Mouse (Mus musculus) telencephalon, adult 2 months (tissue): ENCODE results near the gene Fbrsl1.

Experiments used
- DNase-seq: peaks from one replicate; pipeline ENCODE4 v3.0.0-alpha.2; 2011; ENCODE audit warnings: low read depth, low spot score

Gene Fbrsl1

DNA sequence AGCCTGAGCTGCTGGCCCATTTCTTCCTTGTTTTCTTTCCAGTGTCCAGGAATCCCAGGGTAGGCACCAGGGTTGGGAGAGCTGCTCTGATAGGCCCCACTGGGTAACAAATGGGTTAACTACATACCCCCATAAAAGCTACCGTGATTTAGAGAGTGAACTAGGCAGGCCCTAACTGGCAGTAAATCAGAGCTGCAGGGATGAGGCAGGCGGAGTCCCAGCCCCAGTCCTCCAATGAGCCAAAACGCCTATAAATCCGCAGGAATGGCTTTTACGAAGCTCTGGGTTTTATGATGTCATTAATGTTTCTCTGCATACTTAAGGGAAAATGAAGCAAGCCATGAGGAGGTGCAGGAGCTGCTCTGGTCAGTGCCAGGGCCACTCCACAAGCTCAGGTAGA is 33.3 kb downstream of the Fbrsl1 start:
- no peak for DNase-seq

DNA sequence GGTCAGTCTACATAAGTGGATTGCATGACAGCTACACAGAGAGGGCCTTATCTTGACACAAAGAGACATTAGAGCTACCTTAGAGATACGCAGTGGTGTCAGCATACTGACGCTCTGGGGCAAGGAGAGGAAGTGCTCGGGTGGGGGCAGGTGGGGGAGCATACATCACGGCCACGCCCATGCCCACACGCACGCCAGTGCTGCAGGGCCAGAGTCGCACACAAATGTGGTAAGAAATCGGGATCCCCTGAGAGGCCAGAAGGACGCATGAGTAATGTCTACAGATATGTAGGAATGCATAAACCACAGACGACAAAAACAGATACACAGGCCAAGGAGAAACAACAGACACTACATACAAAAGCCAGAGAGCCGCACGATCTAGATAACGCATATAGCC is 35.3 kb downstream of the Fbrsl1 start:
- no peak for DNase-seq

DNA sequence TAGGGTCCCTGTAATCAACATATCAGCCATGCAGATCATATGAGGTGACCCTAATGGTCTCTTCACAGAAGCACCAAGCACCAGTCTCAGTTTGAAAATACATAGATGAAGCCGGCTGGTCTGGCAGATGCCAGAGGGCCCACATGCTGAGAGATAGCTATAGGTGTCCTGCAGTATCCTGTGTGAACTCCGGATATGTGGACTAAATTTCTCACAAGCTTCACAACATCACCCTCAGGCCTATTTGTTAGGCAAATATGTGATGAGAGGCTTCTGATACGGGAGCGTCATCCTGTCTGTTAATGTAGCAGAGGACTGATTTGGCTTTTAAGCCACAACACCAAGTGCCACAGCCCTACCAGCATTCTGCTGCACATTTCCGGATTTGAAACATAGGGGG is 37.9 kb downstream of the Fbrsl1 start:
- no peak for DNase-seq

DNA sequence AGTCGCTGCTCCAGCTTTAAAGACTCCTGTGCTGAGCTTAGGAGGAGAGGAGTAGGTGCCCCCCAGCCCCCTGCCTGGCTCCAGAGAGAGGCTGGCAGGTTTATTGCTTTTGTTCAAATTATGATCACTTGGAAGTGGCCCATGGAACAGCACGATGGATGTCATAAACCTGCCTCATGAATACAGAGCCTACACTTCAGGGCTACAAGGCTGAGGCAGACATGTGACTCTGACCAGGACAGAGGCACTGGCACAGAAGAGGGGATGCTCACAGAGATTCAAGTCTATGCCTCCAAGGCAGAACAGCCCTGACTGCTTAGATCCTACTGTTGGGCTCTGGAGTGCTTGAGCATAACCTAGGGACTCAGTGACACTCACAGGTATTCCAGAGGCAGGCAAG is 39.3 kb downstream of the Fbrsl1 start:
- DNase-seq: no peak

DNA sequence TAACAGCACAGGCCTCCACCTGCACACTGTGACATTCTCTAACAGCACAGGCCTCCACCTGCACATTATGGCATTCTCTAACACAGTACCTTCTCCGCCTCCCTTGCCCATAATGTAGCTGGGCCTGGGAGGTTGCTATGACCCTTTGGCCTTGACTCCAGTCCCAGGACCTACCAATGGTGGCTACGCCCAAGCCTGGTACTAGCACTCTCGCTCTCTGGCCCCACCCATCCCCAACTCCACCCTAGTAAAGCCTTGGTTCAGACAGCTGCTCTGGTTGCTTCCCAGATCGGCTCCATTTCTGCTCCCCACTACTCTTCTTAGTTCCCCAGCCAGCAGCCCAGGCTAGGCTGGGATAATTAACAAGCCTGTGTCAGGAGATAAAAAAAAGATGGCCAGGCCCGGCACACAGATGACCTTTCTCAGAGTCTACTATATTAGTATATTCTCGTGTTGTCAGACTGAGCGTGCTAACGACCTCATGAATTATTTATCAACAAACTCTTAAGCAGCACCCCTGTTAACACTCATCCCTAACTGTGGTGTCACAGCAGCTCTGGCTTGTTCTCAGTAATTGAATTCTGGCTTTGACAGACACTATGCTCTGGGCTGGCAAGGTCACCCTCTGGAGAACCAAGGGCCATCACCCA is 42.1 kb downstream of the Fbrsl1 start:
- DNase-seq: no peak

DNA sequence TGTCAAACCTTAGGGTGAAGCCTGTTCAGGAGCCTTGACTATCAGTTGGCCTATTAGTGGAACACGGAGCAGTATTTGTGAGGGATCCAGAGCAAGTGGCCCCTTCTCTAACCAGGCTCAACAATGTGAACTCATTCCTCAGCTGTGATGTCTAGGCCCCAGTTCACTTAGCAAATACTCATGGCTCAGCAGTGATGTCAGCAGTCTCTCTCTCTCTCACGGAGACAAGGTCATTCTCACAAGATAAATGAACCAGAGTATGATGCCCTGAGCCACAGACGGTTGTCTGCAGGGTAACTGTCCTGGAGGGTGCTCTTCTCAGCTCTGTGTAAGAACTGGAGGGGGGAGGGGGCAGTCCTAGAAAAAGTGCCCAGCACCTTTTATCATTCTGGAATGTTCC is 44.4 kb downstream of the Fbrsl1 start:
- no peak for DNase-seq

DNA sequence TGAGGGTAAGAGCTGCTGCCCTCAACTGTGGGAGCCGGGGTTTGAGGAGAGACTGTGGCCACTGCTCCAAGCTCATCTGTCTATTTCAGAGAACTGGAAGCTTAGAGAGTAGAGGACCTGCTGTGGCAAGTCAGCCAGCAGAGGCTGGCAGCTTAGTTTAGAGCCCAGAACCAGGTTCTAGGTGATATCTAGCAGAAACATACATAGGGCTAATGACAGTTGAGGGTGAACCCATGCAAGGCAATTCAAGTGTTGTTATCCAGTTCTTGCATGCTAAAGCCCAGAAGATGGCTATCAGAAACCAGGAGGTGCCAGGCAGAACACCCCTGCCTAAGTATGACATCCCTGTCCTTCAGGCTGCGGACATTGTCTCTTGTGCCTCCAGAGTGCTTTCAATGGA is 45.7 kb downstream of the Fbrsl1 start:
- no peak for DNase-seq

DNA sequence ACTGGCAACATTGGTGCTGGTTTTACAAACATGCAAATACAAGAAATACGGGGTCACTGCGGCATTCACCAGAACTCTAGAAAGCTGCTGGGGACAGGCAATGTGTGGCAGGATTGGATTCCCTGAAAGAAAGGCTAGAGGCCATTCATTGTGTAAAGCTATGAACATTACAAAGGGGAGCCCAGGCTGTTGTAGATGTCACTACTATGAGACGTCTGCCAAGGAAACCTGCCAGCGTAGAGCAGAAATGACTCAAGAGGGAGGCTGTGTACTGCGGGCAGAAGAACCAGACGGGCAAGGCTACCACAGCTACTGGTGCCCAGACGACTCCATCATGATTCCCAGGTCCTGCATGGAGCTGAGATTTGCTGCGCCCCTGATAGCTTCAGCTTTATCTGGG is 47.2 kb downstream of the Fbrsl1 start:
- DNase-seq: no peak

DNA sequence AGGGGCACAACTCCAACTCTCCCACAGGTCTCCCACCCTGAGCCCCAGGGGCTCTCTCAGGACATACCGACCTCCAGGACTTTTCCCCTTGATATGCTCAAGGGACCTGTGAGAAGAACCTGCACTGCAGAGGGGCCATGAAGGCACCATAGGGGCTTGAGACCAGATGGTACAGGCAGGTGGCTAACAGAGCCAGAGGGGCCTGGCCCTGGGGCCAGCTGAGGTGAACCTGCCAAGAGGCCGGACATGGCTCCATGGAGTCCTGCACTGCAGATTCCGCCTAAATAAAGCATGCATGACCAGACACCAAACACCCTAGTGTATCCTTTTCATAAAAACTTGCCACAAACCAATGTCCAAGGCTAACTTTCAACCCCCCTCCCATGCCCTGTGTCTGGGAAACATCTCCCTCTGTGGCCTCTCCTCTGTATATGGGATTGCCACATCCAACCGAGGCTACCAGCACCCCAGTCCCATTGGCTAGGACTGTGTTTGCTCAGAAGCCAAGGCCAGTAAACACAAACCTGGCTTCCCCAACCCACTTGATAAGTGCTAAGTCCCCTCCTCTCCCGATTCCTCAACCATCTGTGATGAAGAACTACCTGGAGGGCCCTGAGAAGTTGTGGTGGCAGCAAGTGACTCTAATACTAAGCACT is 53.2 kb downstream of the Fbrsl1 start:
- no peak for DNase-seq

DNA sequence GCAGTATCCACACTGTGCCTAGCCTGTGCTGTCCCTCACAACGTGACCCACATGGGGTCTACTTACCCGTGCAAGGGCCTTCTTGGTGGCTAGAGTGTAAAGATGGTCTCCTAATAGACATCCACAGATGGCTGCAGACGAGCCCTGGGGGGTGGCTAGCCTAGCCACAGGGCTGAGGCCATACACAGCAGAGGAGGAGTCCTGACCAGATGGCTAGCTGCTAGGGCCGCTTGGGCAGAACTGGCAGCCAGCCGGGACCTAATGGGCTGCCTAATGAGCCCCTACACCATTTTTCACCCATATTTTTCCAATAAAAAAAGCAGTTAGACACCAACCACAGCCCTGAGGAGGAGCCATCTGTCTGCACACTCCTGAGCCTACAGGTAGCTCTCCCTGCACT is 55.6 kb downstream of the Fbrsl1 start:
- DNase-seq: no peak

DNA sequence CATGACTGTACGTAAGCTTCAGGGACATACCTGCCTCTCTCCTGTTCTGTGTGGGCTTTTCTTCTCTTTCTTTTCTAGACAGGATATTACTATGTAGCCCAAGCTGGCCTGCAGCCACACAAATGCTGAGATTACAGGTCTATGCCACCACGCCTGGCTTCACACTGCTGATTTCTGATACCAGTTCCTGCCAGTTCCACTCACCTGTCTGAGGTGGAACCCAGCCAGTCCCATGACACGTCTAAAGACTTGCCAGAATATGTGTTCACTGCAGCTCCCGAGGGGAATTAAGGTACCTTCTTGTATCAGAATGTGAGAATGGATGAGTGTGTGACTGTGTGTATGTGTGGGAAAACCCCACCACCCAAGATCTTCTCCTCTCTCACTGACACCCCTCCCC is 57.7 kb downstream of the Fbrsl1 start:
- DNase-seq: no peak

DNA sequence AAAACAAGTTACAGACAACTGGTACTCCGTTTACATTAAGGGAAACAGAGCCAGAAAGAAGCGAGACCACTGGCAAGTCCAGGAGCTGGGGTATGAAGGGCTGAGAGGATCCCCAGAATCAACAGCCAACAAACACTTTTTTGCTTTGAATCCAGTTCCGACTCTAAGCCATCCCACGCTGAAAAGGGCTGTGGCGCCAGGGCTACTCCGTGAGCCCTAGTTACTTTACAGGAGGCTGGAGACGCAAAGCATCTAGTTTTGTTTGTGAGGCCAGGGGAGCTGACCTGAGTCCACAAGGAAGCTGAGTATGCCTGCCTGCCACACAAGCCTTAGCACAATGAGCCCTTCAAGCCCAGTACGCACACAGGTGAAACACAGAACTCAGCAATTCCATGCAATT is 61.0 kb downstream of the Fbrsl1 start:
- DNase-seq: no peak

DNA sequence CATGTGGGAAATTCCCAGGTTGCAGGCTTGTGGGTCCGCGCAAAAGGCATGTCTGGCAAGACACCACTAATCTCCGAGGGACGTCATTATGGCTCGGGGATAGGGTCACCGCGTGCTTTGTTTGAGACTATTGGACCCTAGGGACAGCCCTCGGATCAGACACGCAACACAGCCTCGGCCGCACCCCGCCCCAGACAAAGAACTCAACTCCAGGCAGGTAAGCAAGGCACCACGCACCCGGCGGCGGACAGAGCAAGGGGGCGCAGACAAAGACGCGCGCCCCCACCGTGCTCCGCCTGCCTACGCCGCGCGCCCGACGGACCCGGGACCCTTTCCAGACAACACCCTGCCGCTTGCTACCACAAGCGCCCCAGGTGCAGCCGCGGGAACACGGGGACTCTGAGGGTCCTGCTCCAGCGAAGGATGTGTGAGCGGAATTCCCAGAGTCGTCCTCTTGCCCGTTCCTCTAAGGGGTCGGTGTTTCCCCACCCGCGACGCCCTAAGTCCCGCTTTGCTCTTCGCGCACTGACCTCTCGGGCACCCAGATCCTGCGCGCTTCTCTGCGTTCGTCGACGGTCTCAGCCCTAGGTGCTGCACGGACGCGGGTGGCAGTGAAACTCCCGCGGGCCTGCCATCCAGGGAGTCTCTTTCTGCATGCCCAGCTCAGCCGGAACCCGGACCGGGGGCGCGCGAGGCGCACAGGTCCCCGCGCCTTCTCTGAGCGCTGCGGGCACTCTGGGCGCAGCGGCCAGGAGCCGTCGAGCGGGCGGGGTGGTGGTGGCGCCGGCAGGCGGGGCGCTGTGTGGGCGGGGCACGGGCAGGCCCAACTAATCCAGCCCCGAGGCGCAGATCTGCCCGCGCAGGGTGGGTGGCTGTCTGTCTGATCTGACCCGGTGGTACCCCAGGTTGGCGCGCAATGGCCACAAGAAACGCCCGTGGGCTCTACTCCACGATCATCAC is 61.7 kb downstream of the Fbrsl1 start:
- no peak for DNase-seq

DNA sequence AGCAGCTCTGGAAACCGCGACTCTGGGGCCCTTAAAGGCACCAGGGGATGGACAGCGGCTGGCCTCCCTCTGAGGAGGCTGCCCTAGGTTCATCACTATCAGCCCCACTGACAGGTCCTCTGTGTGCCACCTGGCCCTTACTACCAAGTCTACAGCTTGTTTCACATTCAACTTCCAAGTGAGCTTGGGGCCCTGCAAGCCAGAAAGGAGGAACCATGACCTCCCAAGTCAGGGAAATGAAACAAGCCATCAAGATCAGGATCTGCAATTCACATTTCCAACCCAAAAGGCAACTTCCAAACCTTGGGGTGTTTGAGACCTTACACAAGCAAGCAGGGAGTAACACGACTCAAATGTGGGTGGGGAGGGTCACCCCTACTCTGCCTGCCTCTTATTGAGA is 63.0 kb downstream of the Fbrsl1 start:
- DNase-seq: no peak

DNA sequence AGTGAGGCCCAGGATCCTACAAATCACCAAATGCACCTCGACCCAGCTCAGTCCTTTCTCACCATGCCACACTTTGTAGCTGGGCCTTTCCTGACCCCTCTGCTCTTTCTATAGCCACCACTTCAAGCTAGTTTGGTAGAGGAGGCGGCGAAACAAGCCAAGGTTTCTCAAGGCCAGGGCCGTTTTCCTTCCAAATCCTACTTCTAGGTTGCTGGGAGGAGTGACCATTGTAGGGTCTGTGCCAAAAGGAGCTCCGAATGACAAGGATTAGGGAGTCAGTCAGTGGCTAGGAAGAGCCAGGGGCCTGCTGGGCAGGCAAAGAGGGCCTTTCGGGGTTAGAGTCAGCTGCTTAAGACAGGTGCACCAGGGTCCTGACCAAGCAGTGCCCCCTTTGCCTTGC is 63.8 kb downstream of the Fbrsl1 start:
- DNase-seq: no peak

DNA sequence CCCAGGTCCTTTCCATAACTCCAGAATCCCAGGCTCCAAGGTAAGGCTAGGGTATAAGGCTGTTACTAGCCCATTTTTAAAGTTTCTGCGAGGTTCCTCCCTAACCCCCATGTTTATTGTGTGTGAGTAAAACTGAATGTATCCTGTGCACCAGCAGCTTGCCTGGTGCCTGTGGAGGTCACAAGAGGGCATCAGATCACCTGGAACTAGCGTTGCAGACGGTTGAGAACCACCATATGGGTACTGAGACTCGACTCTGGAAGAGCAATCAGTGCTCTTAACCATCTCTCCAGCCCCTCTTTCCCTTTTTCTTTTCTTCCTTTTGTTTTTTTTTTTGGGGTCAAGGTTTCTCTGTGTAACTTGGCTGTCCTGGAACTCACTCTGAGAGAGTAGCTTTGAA is 68.5 kb downstream of the Fbrsl1 start:
- DNase-seq: no peak

DNA sequence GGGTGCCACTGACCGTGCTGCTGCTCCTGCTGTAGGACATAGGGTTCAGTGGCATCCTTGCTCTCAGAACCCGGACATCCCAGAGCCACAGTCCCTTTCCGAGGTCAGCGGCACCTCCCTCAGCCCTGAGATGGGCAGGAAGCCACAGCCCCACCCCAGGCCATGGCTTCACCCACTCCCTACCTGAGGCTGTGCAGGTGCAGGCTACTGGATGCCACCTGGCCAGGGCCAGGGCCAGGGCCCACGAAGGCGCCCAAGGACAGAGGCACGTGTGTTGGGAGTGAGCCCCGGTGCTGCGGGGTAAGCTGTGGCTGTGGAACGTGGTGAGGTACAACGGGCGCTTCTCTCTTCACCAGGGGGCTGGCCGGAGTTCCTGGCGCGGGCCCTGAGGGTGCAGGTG is 69.2 kb downstream of the Fbrsl1 start:
- DNase-seq: no peak

DNA sequence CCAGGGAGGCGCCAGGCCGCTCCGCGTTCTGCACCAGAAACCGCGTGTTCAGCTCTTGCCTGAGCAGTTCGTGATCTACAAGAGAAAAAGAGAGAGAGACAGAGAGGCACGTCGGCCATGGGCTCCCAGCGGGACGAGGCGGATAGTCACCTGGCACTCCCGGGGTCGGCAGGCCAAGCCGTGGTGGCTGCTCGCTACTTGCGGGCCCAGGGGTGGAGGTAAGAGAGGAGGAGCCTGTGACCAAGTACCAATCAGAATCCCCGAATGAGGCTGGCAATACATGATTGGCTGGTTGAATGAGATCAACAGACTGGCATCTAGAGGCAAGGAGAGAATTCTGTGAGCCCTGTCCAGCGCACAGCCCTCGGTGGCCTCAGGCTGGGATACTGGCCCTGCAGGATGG is 70.1 kb downstream of the Fbrsl1 start:
- DNase-seq: no peak

DNA sequence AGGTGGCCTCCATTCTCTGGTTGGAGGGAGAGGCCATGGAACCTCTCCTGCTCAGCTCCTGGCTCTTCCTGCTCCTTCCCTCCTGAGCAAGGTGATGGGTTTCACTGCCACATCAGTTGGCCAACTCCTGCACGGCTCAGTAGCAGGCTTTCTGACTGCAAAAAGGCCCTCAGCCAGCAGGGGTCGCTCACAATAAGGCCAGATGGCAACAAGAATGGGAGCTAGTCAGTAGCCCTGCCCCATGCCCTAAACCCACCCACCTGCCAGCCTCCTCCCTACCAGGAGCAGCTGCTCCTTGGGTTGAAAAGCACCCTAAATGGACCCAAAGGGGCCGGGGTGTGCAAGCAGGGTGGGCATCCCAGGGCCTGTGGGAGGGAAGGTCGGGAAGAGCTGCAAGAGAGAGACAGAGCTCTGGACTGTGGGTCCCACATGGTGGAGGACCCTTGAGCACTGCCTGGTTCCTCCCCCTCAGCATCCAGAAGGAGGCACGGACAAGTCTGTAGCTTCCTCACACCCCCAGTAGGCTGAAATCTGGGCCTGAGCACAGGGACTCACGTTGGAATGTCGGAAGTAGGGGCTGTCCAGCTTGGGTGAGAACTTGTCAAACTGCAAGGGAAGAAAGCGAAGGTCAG is 71.4 kb downstream of the Fbrsl1 start:
- no peak for DNase-seq

DNA sequence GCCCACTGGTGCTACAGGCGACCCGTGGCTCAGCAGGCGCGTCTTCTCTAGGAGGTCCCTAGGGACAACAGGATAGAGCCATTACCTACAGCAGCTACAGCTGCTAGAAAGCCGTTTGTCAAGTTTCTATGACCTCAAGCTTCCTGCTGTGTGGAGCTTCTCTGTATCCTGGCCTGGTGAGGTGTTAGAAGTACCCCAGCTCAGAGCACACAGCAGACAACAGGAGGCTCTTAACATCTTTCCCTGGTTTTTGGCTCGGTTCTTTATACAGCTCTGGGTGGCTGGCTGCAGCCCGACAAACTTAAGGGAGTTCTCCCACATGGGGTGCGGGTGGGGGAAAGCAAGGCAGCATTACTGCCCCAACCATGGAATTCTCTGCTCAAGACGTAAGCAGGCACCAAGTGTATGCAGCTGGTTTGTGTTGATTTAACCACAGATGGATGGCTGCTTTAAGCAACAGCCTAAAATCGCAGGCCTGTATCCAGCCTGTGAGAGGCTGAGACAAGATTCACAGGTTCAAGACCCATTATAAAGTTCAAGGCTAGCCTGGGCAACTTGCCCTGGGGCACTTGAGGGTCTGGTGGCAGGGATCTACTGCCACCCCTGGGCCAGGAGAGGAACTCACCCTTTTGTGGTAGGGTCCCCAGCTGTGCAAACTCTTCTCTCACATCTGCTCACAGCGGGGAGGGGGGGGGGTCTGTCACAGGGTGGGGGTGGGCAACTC is 84.3 kb downstream of the Fbrsl1 start:
- no peak for DNase-seq

DNA sequence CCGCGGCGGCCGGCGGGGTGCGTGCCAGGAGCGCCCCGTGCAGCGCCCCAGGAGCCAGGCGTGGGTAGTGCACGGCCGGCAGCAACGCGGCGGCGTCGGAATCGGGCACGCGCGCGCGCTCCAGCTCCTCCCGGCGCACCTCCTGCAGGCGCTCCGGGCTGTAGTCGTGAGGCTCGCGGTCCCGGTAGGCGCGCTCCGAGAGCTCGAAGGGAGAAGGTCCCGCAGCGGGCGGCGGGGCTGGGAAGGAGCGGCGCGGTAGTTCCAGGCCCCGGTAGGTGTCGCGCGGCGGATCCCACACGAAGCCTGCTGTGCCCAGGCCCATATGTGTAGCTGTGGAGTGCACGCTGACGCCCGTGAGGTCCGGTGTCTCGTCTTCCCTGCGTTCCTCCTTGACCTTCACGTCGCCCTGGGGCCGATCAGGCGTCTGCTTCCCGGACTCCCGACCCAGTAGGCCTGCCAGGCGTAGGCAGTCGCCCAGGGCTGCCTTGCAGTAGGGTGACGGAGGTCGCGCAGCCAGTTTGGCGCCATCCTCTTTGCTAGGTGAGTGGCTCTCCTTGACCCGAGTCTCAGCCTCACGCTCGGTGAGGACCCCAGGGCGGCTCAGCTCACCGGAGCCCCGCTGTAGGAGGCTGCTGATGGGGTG is 85.0 kb downstream of the Fbrsl1 start:
- no peak for DNase-seq
